Mouse (Mus musculus): Measurements from ENCODE around the gene Ltb4r2. TPM values are rescaled to one million over a fixed set of nuclear protein-coding genes. Genes with fewer than 3 reads are reported as not detected.
A peak's percentile ranks its signal among the peaks of the same experiment; 100 is the strongest.

The Ltb4r2 gene
- polyA plus RNA-seq, 1 experiment from 2014 or later: 0.41 TPM

GRCm38 (mm10) chr14:55785195-55785594 lies 24.0 kb downstream of the Ltb4r2 start:
- Histone ChIP-seq H3K9ac (replicated peaks; ENCODE audit: low read length) (no peak overlapping the region), H3K4me1 (ENCODE audit: insufficient read depth, low read length) (peaks cover 26% of the 10 kb centered on the region), H3K27me3 (ENCODE audit: insufficient read depth, low read length) (peaks cover 12% of the 10 kb centered on the region), H3K9me3 (ENCODE audit: low read length) (no peaks in the 10 kb centered on the region), H3K4me2 (replicated peaks; ENCODE audit: low read depth, low read length) (no peak overlapping the region), H3K36me3 (ENCODE audit: insufficient read depth, low read length) (no peaks in the 10 kb centered on the region), H3K27ac (ENCODE audit: low read length) (no peak overlapping the region), H3K4me3 (ENCODE audit: low read length) (no peak overlapping the region)
- WGBS: 34% methylated on average over 6 of the region's 6 CpGs
- ATAC-seq (ENCODE audit: low FRiP score, low TSS enrichment): no peak

- 34% methylated on average over 11 of the region's 11 CpGs for WGBS
- Histone ChIP-seq H3K4me2 (replicated peaks; ENCODE audit: low read depth, low read length) (peak overlapping the region; percentile 88), H3K36me3 (ENCODE audit: insufficient read depth, low read length) (no peaks in the 10 kb centered on the region), H3K27me3 (ENCODE audit: insufficient read depth, low read length) (peaks cover under 1% of the 10 kb centered on the region; the same call in 1 of the 2 replicates), H3K27ac (ENCODE audit: low read length) (no peak overlapping the region), H3K4me1 (ENCODE audit: insufficient read depth, low read length) (peaks cover 13% of the 10 kb centered on the region), H3K9me3 (ENCODE audit: low read length) (no peaks in the 10 kb centered on the region), H3K9ac (replicated peaks; ENCODE audit: low read length) (no peak overlapping the region), H3K4me3 (ENCODE audit: low read length) (peak overlapping the region; percentile 54)
- ATAC-seq (ENCODE audit: low FRiP score, low TSS enrichment): no peak
Measured at GRCm38 (mm10) chr14:55787731-55788130, 26.5 kb downstream of the Ltb4r2 start.

GRCm38 (mm10) chr14:55788256-55789050 lies 27.2 kb downstream of the Ltb4r2 start, which contains the start of gene Ripk3:
TSS of gene Ripk3 (minus strand) at chr14:55788865.
- peak within 1 kb of the TSS; percentile 64 for H3K9ac ChIP-seq (replicated peaks; ENCODE audit: low read length)
- H3K4me1 ChIP-seq (ENCODE audit: insufficient read depth, low read length): peaks cover 12% of the 10 kb centered on the region
- ATAC-seq (ENCODE audit: low FRiP score, low TSS enrichment): peak; percentile 16
- peak within 1 kb of the TSS; percentile 88 for H3K4me2 ChIP-seq (replicated peaks; ENCODE audit: low read depth, low read length)
- WGBS: 4% methylated on average over 40 of the region's 40 CpGs
- H3K9me3 ChIP-seq (ENCODE audit: low read length): no peaks in the 10 kb centered on the region
- no peaks in the 10 kb centered on the region for H3K27me3 ChIP-seq (ENCODE audit: insufficient read depth, low read length)
- H3K27ac ChIP-seq (ENCODE audit: low read length): no peak within 1 kb of the TSS
- no peaks in the 10 kb centered on the region for H3K36me3 ChIP-seq (ENCODE audit: insufficient read depth, low read length)
- peak within 1 kb of the TSS; percentile 54 for H3K4me3 ChIP-seq (ENCODE audit: low read length)

- Histone ChIP-seq H3K9ac (replicated peaks; ENCODE audit: low read length) (no peak overlapping the region), H3K4me1 (ENCODE audit: insufficient read depth, low read length) (peaks cover 2% of the 10 kb centered on the region), H3K4me3 (ENCODE audit: low read length) (no peak overlapping the region), H3K27me3 (ENCODE audit: insufficient read depth, low read length) (no peaks in the 10 kb centered on the region), H3K27ac (ENCODE audit: low read length) (no peak overlapping the region), H3K36me3 (ENCODE audit: insufficient read depth, low read length) (no peaks in the 10 kb centered on the region), H3K4me2 (replicated peaks; ENCODE audit: low read depth, low read length) (no peak overlapping the region), H3K9me3 (ENCODE audit: low read length) (no peaks in the 10 kb centered on the region)
- WGBS: 69% methylated on average over 2 of the region's 2 CpGs
- no peak for ATAC-seq (ENCODE audit: low FRiP score, low TSS enrichment)
Measured at GRCm38 (mm10) chr14:55793461-55793860, 32.2 kb downstream of the Ltb4r2 start.

DNA sequence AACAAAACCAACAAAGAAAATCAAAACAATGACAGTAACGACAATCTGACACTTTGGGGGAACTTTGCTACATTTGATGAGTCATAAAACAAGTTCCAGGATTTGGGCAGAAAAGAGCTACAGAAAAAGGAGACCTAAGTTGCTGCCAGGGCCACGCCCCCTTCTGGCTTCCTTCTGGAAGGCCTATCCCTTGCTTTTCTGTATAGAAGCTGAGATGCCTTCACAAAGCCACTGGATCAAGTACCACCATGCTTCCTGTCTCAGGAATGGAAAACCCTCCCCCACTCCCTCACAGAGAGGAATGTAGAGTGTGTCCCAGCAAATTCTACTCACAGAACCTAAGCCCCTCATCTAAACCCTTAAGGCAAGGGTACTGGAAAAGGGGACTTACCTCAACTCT lies 32.7 kb downstream of the Ltb4r2 start:
- Histone ChIP-seq H3K27ac (ENCODE audit: low read length) (no peak overlapping the region), H3K9ac (replicated peaks; ENCODE audit: low read length) (no peak overlapping the region), H3K4me3 (ENCODE audit: low read length) (no peak overlapping the region), H3K36me3 (ENCODE audit: insufficient read depth, low read length) (no peaks in the 10 kb centered on the region), H3K9me3 (ENCODE audit: low read length) (no peaks in the 10 kb centered on the region), H3K4me2 (replicated peaks; ENCODE audit: low read depth, low read length) (no peak overlapping the region), H3K27me3 (ENCODE audit: insufficient read depth, low read length) (no peaks in the 10 kb centered on the region), H3K4me1 (ENCODE audit: insufficient read depth, low read length) (no peaks in the 10 kb centered on the region)
- no peak for ATAC-seq (ENCODE audit: low FRiP score, low TSS enrichment)
- 72% methylated on average over 2 of the region's 2 CpGs for WGBS

DNA sequence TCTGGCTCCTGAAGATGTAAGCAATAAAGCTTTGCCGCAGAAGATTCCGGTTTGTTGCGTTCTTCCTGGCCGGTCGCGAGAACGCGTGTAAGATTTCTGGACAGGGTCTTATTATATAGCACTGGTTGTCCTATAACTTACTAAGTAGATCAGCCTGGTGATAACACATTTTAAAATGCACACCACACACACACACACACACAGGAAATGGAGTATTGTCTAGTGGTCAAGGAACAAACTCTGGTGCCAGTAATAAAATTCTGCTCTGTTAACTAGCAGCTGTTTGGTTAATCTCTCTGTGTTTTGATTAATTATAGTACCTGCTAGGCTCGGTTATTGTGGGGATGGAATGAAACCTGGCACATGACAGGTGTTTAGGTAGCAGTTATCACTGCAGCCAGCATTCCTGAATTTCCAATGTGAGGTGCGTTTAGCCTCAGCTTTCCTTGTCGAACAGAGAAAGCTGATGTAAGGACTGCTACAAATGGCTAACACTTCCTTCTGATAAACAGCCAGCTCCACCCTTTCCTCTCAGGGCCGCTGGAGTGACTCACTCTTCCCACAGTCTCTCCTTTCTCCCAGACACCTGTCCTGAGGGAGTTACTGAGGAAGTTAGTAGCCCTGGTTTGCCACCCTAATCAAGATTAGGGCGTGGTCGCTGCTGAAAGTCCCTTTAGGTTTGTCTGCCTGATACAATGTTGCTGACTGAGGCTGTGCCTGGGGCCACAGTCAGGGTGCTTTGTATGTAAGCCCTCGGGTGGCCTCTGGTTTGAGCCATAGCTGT lies 34.3 kb downstream of the Ltb4r2 start:
- H3K4me2 ChIP-seq (replicated peaks; ENCODE audit: low read depth, low read length): no peak overlapping the region
- no peaks in the 10 kb centered on the region for H3K4me1 ChIP-seq (ENCODE audit: insufficient read depth, low read length)
- H3K27me3 ChIP-seq (ENCODE audit: insufficient read depth, low read length): no peaks in the 10 kb centered on the region
- WGBS: 71% methylated on average over 15 of the region's 15 CpGs
- no peak overlapping the region for H3K9ac ChIP-seq (replicated peaks; ENCODE audit: low read length)
- no peak overlapping the region for H3K4me3 ChIP-seq (ENCODE audit: low read length)
- no peak for ATAC-seq (ENCODE audit: low FRiP score, low TSS enrichment)
- no peaks in the 10 kb centered on the region for H3K9me3 ChIP-seq (ENCODE audit: low read length)
- no peaks in the 10 kb centered on the region for H3K36me3 ChIP-seq (ENCODE audit: insufficient read depth, low read length)
- peak overlapping the region; percentile 30; the same call in 1 of the 2 replicates for H3K27ac ChIP-seq (ENCODE audit: low read length)

Other genes starting within 250 kb of the Ltb4r2 start
- not detected in 2 replicates for gene Nrl, start 236.4 kb upstream of the Ltb4r2 start, polyA plus RNA-seq (2015; fragmentation: Nextera tagmentation; extraction: Ambion mirVana)
- 64.2 and 66.0 TPM in 2 replicates for gene Pck2, start 221.2 kb upstream of the Ltb4r2 start, polyA plus RNA-seq (2015; fragmentation: Nextera tagmentation; extraction: Ambion mirVana)
- gene Dcaf11, start 201.4 kb upstream of the Ltb4r2 start, polyA plus RNA-seq (2015; fragmentation: Nextera tagmentation; extraction: Ambion mirVana): 117 TPM in 2 replicates
- 1.2 and 1.6 TPM in 2 replicates for gene A730061H03Rik, start 201.0 kb upstream of the Ltb4r2 start, polyA plus RNA-seq (2015; fragmentation: Nextera tagmentation; extraction: Ambion mirVana)
- 4.5 and 4.6 TPM in 2 replicates for gene Fitm1, start 185.8 kb upstream of the Ltb4r2 start, polyA plus RNA-seq (2015; fragmentation: Nextera tagmentation; extraction: Ambion mirVana)
- 156 and 168 TPM in 2 replicates for gene Psme1, start 183.3 kb upstream of the Ltb4r2 start, polyA plus RNA-seq (2015; fragmentation: Nextera tagmentation; extraction: Ambion mirVana)
- gene Emc9, start 176.1 kb upstream of the Ltb4r2 start, polyA plus RNA-seq (2015; fragmentation: Nextera tagmentation; extraction: Ambion mirVana): 9.3 and 9.5 TPM in 2 replicates
- 207 and 226 TPM in 2 replicates for gene Psme2, start 170.3 kb upstream of the Ltb4r2 start, polyA plus RNA-seq (2015; fragmentation: Nextera tagmentation; extraction: Ambion mirVana)
- gene Rnf31, start 169.7 kb upstream of the Ltb4r2 start, polyA plus RNA-seq (2015; fragmentation: Nextera tagmentation; extraction: Ambion mirVana): 21.3 and 26.2 TPM in 2 replicates
- gene Irf9, start 157.9 kb upstream of the Ltb4r2 start, polyA plus RNA-seq (2015; fragmentation: Nextera tagmentation; extraction: Ambion mirVana): 16.8 and 17.7 TPM in 2 replicates
- gene Rec8, start 143.4 kb upstream of the Ltb4r2 start, polyA plus RNA-seq (2015; fragmentation: Nextera tagmentation; extraction: Ambion mirVana): 23.0 and 24.2 TPM in 2 replicates
- 120 and 130 TPM in 2 replicates for gene Ipo4, start 125.5 kb upstream of the Ltb4r2 start, polyA plus RNA-seq (2015; fragmentation: Nextera tagmentation; extraction: Ambion mirVana)
- gene Gm49378, start 123.5 kb upstream of the Ltb4r2 start, polyA plus RNA-seq (2015; fragmentation: Nextera tagmentation; extraction: Ambion mirVana): 1.5 and 1.6 TPM in 2 replicates
- 137 and 139 TPM in 2 replicates for gene Tm9sf1, start 117.6 kb upstream of the Ltb4r2 start, polyA plus RNA-seq (2015; fragmentation: Nextera tagmentation; extraction: Ambion mirVana)
- gene Tssk4, start 111.2 kb upstream of the Ltb4r2 start, polyA plus RNA-seq (2015; fragmentation: Nextera tagmentation; extraction: Ambion mirVana): 1.1 and 1.3 TPM in 2 replicates
- gene Mdp1, start 100.9 kb upstream of the Ltb4r2 start, polyA plus RNA-seq (2015; fragmentation: Nextera tagmentation; extraction: Ambion mirVana): 59.8 and 61.0 TPM in 2 replicates
- 74.1 and 74.2 TPM in 2 replicates for gene Gmpr2, start 89.5 kb upstream of the Ltb4r2 start, polyA plus RNA-seq (2015; fragmentation: Nextera tagmentation; extraction: Ambion mirVana)
- gene Nedd8, start 89.3 kb upstream of the Ltb4r2 start, polyA plus RNA-seq (2015; fragmentation: Nextera tagmentation; extraction: Ambion mirVana): 514 and 521 TPM in 2 replicates
- gene Tinf2, start 79.6 kb upstream of the Ltb4r2 start, polyA plus RNA-seq (2015; fragmentation: Nextera tagmentation; extraction: Ambion mirVana): 43.9 and 44.5 TPM in 2 replicates
- 2.9 and 3.0 TPM in 2 replicates for gene Tgm1, start 47.5 kb upstream of the Ltb4r2 start, polyA plus RNA-seq (2015; fragmentation: Nextera tagmentation; extraction: Ambion mirVana)
- 43.3 and 46.2 TPM in 2 replicates for gene Rabggta, start 39.2 kb upstream of the Ltb4r2 start, polyA plus RNA-seq (2015; fragmentation: Nextera tagmentation; extraction: Ambion mirVana)
- 112 and 119 TPM in 2 replicates for gene Dhrs1, start 15.7 kb upstream of the Ltb4r2 start, polyA plus RNA-seq (2015; fragmentation: Nextera tagmentation; extraction: Ambion mirVana)
- gene Nop9, start 15.7 kb upstream of the Ltb4r2 start, polyA plus RNA-seq (2015; fragmentation: Nextera tagmentation; extraction: Ambion mirVana): 40.6 and 41.9 TPM in 2 replicates
- gene Cideb, start 3.0 kb upstream of the Ltb4r2 start, polyA plus RNA-seq (2015; fragmentation: Nextera tagmentation; extraction: Ambion mirVana): 21.1 and 21.3 TPM in 2 replicates
- gene Ltb4r1, start 4.5 kb downstream of the Ltb4r2 start, polyA plus RNA-seq (2015; fragmentation: Nextera tagmentation; extraction: Ambion mirVana): 0.54 and 0.92 TPM in 2 replicates
- 16.7 and 19.7 TPM in 2 replicates for gene Adcy4, start 22.7 kb downstream of the Ltb4r2 start, polyA plus RNA-seq (2015; fragmentation: Nextera tagmentation; extraction: Ambion mirVana)
- 39.3 and 43.4 TPM in 2 replicates for gene Ripk3, start 27.4 kb downstream of the Ltb4r2 start, polyA plus RNA-seq (2015; fragmentation: Nextera tagmentation; extraction: Ambion mirVana)
- 38.2 and 38.7 TPM in 2 replicates for gene Nfatc4, start 61.7 kb downstream of the Ltb4r2 start, polyA plus RNA-seq (2015; fragmentation: Nextera tagmentation; extraction: Ambion mirVana)
- gene Nynrin, start 92.6 kb downstream of the Ltb4r2 start, polyA plus RNA-seq (2015; fragmentation: Nextera tagmentation; extraction: Ambion mirVana): 22.5 and 25.1 TPM in 2 replicates
- gene Cbln3, start 123.0 kb downstream of the Ltb4r2 start, polyA plus RNA-seq (2015; fragmentation: Nextera tagmentation; extraction: Ambion mirVana): 0.42 and 0.74 TPM in 2 replicates
- 18.7 and 19.3 TPM in 2 replicates for gene Khnyn, start 123.5 kb downstream of the Ltb4r2 start, polyA plus RNA-seq (2015; fragmentation: Nextera tagmentation; extraction: Ambion mirVana)
- 71.1 and 75.8 TPM in 2 replicates for gene Sdr39u1, start 138.9 kb downstream of the Ltb4r2 start, polyA plus RNA-seq (2015; fragmentation: Nextera tagmentation; extraction: Ambion mirVana)
- 2.0 and 2.3 TPM in 2 replicates for gene Cma1, start 183.2 kb downstream of the Ltb4r2 start, polyA plus RNA-seq (2015; fragmentation: Nextera tagmentation; extraction: Ambion mirVana)
- not detected in 2 replicates for gene Cma2, start 189.6 kb downstream of the Ltb4r2 start, polyA plus RNA-seq (2015; fragmentation: Nextera tagmentation; extraction: Ambion mirVana)